Mouse (Mus musculus) intestine, embryonic 16.5 days (tissue): Measurements from ENCODE around the gene Kmt2b. TPM values are rescaled to one million over a fixed set of nuclear protein-coding genes. Genes with fewer than 3 reads are reported as not detected.

Experiments
- ATAC-seq: fragments of 200-750 bp; cut with Nextera tagmentation; 2 replicates; pipeline ENCODE4 v1.8.0; 2017; ENCODE audit warnings: moderate TSS enrichment, moderate library complexity
- H3K27ac ChIP-seq: fragments of 300-500 bp; sonication (generic); 2 replicates; pipeline ENCODE4 v1.5.1; 2014; ENCODE audit warnings: mild to moderate bottlenecking, low read length
- H3K27me3 ChIP-seq: fragments of 300-500 bp; sonication (generic); replicated peaks from 2 replicates; pipeline ENCODE4 v1.6.1; 2014; ENCODE audit warnings: low read length, control low read depth, mixed read lengths; ENCODE audit not compliant: control insufficient read depth, insufficient read depth
- H3K36me3 ChIP-seq: fragments of 300-500 bp; sonication (generic); 2 replicates; pipeline ENCODE4 v1.6.1; 2014; ENCODE audit warnings: low read length, control low read depth; ENCODE audit not compliant: control insufficient read depth, insufficient read depth
- H3K4me1 ChIP-seq: fragments of 300-500 bp; sonication (generic); 2 replicates; pipeline ENCODE4 v1.6.1; 2014; ENCODE audit warnings: low read length, control low read depth, mixed read lengths; ENCODE audit not compliant: control insufficient read depth, insufficient read depth
- H3K4me2 ChIP-seq: fragments of 300-500 bp; sonication (generic); 2 replicates; pipeline ENCODE4 v1.6.1; 2014; ENCODE audit warnings: low read depth, low read length, control low read depth
- H3K4me3 ChIP-seq: fragments of 300-500 bp; sonication (generic); 2 replicates; pipeline ENCODE4 v1.5.1; 2014; ENCODE audit warnings: mild to moderate bottlenecking, low read length
- H3K9ac ChIP-seq: fragments of 300-500 bp; sonication (generic); 2 replicates; pipeline ENCODE4 v1.6.1; 2014; ENCODE audit warnings: low read depth, low read length
- H3K9me3 ChIP-seq: fragments of 300-500 bp; sonication (generic); 2 replicates; pipeline ENCODE4 v1.6.1; 2016; ENCODE audit warnings: low read length, control low read depth; ENCODE audit not compliant: control insufficient read depth
- WGBS: fragments of 180-500 bp; shearing (Covaris S2); extraction: QIAGEN DNeasy Blood & Tissue Kit; methylation state at CpG from one replicate; pipeline ENCODE4 v1.1.7; 2014; 5-methylcytosine and 5-hydroxymethylcytosine counted together
- polyA plus RNA-seq: library from polyadenylated mRNA; unstranded; fragments of >200 nt; fragmentation: Nextera tagmentation; extraction: Ambion mirVana; gene quantifications from 2 replicates; pipeline ENCODE4 v1.2.1, GENCODE M21; 2015

Gene Kmt2b
- polyA plus RNA-seq, 1 experiment from 2014 or later: 6.8 TPM

GRCm38 (mm10) chr7:30581547-30581946 is 7.0 kb downstream of the Kmt2b start:
- 96% methylated on average over 16 of the region's 16 CpGs for WGBS
- H3K9ac ChIP-seq: no peak overlapping the region
- H3K9me3 ChIP-seq: no peaks in the 10 kb centered on the region
- H3K27ac ChIP-seq: no peak overlapping the region
- H3K4me1 ChIP-seq: peaks cover 2% of the 10 kb centered on the region; the same call in 1 of the 2 replicates
- H3K27me3 ChIP-seq: no peaks in the 10 kb centered on the region
- no peak overlapping the region for H3K4me3 ChIP-seq
- H3K4me2 ChIP-seq: no peak overlapping the region
- no peak for ATAC-seq
- H3K36me3 ChIP-seq: peaks cover 53% of the 10 kb centered on the region

- Histone ChIP-seq H3K36me3 (peaks cover 53% of the 10 kb centered on the region), H3K4me2 (no peak overlapping the region), H3K4me1 (no peaks in the 10 kb centered on the region), H3K27ac (no peak overlapping the region), H3K9ac (no peak overlapping the region), H3K9me3 (no peaks in the 10 kb centered on the region), H3K4me3 (no peak overlapping the region), H3K27me3 (no peaks in the 10 kb centered on the region)
- peak; percentile 92 for ATAC-seq
- 84% methylated on average over 8 of the region's 8 CpGs for WGBS
Measured at GRCm38 (mm10) chr7:30579950-30580349, 8.6 kb downstream of the Kmt2b start.

GRCm38 (mm10) chr7:30572969-30573368 is 15.6 kb downstream of the Kmt2b start:
- no peak overlapping the region for H3K9ac ChIP-seq
- no peaks in the 10 kb centered on the region for H3K4me1 ChIP-seq
- H3K36me3 ChIP-seq: peaks cover 65% of the 10 kb centered on the region
- no peaks in the 10 kb centered on the region for H3K9me3 ChIP-seq
- 78% methylated on average over 2 of the region's 2 CpGs for WGBS
- no peak overlapping the region for H3K27ac ChIP-seq
- no peak for ATAC-seq
- H3K4me2 ChIP-seq: no peak overlapping the region
- no peak overlapping the region for H3K4me3 ChIP-seq
- H3K27me3 ChIP-seq: no peaks in the 10 kb centered on the region

- no peak overlapping the region for H3K9ac ChIP-seq
- peaks cover 64% of the 10 kb centered on the region for H3K36me3 ChIP-seq
- no peaks in the 10 kb centered on the region for H3K4me1 ChIP-seq
- H3K27ac ChIP-seq: no peak overlapping the region
- H3K27me3 ChIP-seq: no peaks in the 10 kb centered on the region
- 82% methylated on average over 5 of the region's 5 CpGs for WGBS
- no peak for ATAC-seq
- H3K4me2 ChIP-seq: no peak overlapping the region
- no peaks in the 10 kb centered on the region for H3K9me3 ChIP-seq
- no peak overlapping the region for H3K4me3 ChIP-seq
Measured at GRCm38 (mm10) chr7:30572389-30572788, 16.1 kb downstream of the Kmt2b start.

- no peak for ATAC-seq
- 90% methylated on average over 11 of the region's 11 CpGs for WGBS
Measured at GRCm38 (mm10) chr7:30567555-30567954, 21.0 kb downstream of the Kmt2b start.

GRCm38 (mm10) chr7:30566033-30566432 is 22.5 kb downstream of the Kmt2b start:
- Histone ChIP-seq H3K4me1 (peaks cover 7% of the 10 kb centered on the region; the same call in 1 of the 2 replicates), H3K9me3 (no peaks in the 10 kb centered on the region), H3K4me2 (no peak overlapping the region), H3K36me3 (peaks cover 27% of the 10 kb centered on the region), H3K27me3 (no peaks in the 10 kb centered on the region), H3K9ac (no peak overlapping the region), H3K4me3 (no peak overlapping the region), H3K27ac (no peak overlapping the region)
- WGBS: 79% methylated on average over 9 of the region's 9 CpGs
- no peak for ATAC-seq

More at GRCm38 (mm10) chr7:30567555-30567954, 21.0 kb downstream of the Kmt2b start:
- Histone ChIP-seq H3K36me3 (peaks cover 37% of the 10 kb centered on the region), H3K9me3 (no peaks in the 10 kb centered on the region), H3K4me3 (no peak overlapping the region), H3K4me1 (peaks cover 7% of the 10 kb centered on the region; the same call in 1 of the 2 replicates), H3K4me2 (no peak overlapping the region), H3K27me3 (no peaks in the 10 kb centered on the region), H3K9ac (no peak overlapping the region), H3K27ac (no peak overlapping the region)

GRCm38 (mm10) chr7:30564970-30565571 is 23.5 kb downstream of the Kmt2b start, which contains the start of gene Igflr1:
TSS of gene Igflr1 (plus strand) at chr7:30565427.
- Histone ChIP-seq H3K4me1 (peaks cover 10% of the 10 kb centered on the region), H3K9ac (no peak within 1 kb of the TSS), H3K36me3 (peaks cover 21% of the 10 kb centered on the region), H3K4me3 (no peak within 1 kb of the TSS), H3K27me3 (no peaks in the 10 kb centered on the region), H3K4me2 (no peak within 1 kb of the TSS), H3K9me3 (no peaks in the 10 kb centered on the region), H3K27ac (no peak within 1 kb of the TSS)
- 95% methylated on average over 12 of the region's 12 CpGs for WGBS
- no peak for ATAC-seq

- H3K4me3 ChIP-seq: peak overlapping the region; percentile 85
- no peaks in the 10 kb centered on the region for H3K27me3 ChIP-seq
Measured at GRCm38 (mm10) chr7:30563906-30564280, 24.6 kb downstream of the Kmt2b start.

GRCm38 (mm10) chr7:30563117-30563905 is 25.2 kb downstream of the Kmt2b start, which contains the start of the genes U2af1l4, Gm49396 and Psenen:
TSS of gene U2af1l4 (plus strand) at chr7:30563301.
TSS of gene Gm49396 (plus strand) at chr7:30563344.
TSS of gene Psenen (minus strand) at chr7:30563627.
- H3K4me3 ChIP-seq: peak within 1 kb of the TSS; percentile 85
- H3K36me3 ChIP-seq: peaks cover 8% of the 10 kb centered on the region; the same call in 1 of the 2 replicates
- H3K27ac ChIP-seq: peak within 1 kb of the TSS; percentile 98
- peak within 1 kb of the TSS; percentile 65 for H3K4me2 ChIP-seq
- H3K9ac ChIP-seq: peak within 1 kb of the TSS; percentile 88
- 0% methylated on average over 45 of the region's 45 CpGs for WGBS
- ATAC-seq: peak; percentile 88
- no peaks in the 10 kb centered on the region for H3K9me3 ChIP-seq
- peaks cover 18% of the 10 kb centered on the region for H3K4me1 ChIP-seq
- no peaks in the 10 kb centered on the region for H3K27me3 ChIP-seq

More at GRCm38 (mm10) chr7:30563906-30564280, 24.6 kb downstream of the Kmt2b start:
- no peak for ATAC-seq
- Histone ChIP-seq H3K4me2 (peak overlapping the region; percentile 58), H3K9me3 (no peaks in the 10 kb centered on the region), H3K27ac (peak overlapping the region; percentile 98), H3K9ac (peak overlapping the region; percentile 88), H3K4me1 (peaks cover 12% of the 10 kb centered on the region), H3K36me3 (peaks cover 10% of the 10 kb centered on the region)
- 22% methylated on average over 6 of the region's 6 CpGs for WGBS
